Mouse (Mus musculus) hindbrain, embryonic 14.5 days (tissue): ENCODE measurements at regions not wholly inside any gene's neighbourhood (a gene's known extent, or its start where the extent isn't known, plus 50 kb on each side); places are given as distances from the start of the nearest gene placed in this dataset.

Experiments
- ATAC-seq: fragments of 200-750 bp; cut with Nextera tagmentation; 2 replicates; pipeline ENCODE4 v1.8.0; 2017; ENCODE audit warnings: moderate number of reproducible peaks, mild to moderate bottlenecking, moderate TSS enrichment, moderate library complexity; ENCODE audit not compliant: low FRiP score
- DNase-seq: peaks from one replicate; pipeline ENCODE4 v3.0.0-alpha.2; 2015; ENCODE audit warnings: low spot score
- H3K27ac ChIP-seq: fragments of 300-500 bp; sonication (generic); 2 replicates; pipeline ENCODE4 v1.5.1; 2014; ENCODE audit warnings: mild to moderate bottlenecking, moderate library complexity
- H3K27me3 ChIP-seq: fragments of 300-500 bp; sonication (generic); 2 replicates; pipeline ENCODE4 v1.6.1; 2014; ENCODE audit warnings: mild to moderate bottlenecking, low read length, mixed read lengths; ENCODE audit not compliant: control insufficient read depth, insufficient read depth
- H3K36me3 ChIP-seq: fragments of 300-500 bp; sonication (generic); replicated peaks from 2 replicates; pipeline ENCODE4 v1.6.1; 2014; ENCODE audit not compliant: control insufficient read depth, insufficient read depth
- H3K4me1 ChIP-seq: fragments of 300-500 bp; sonication (generic); replicated peaks from 2 replicates; pipeline ENCODE4 v1.6.1; 2014; ENCODE audit warnings: antibody characterized with exemption, low read length, mixed read lengths; ENCODE audit not compliant: control insufficient read depth, insufficient read depth
- H3K4me2 ChIP-seq: fragments of 300-500 bp; sonication (generic); replicated peaks from 2 replicates; pipeline ENCODE4 v1.6.1; 2014; ENCODE audit warnings: mild to moderate bottlenecking, moderate library complexity
- H3K4me3 ChIP-seq: fragments of 300-500 bp; sonication (generic); replicated peaks from 2 replicates; pipeline ENCODE4 v1.5.1; 2014; ENCODE audit warnings: mild to moderate bottlenecking, low read length
- H3K9ac ChIP-seq: fragments of 300-500 bp; sonication (generic); 2 replicates; pipeline ENCODE4 v1.6.1; 2014
- H3K9me3 ChIP-seq: fragments of 300-500 bp; sonication (generic); 2 replicates; pipeline ENCODE4 v1.6.1; 2016; ENCODE audit warnings: low read length; ENCODE audit not compliant: control insufficient read depth
- WGBS: fragments of 180-500 bp; shearing (Covaris S2); extraction: QIAGEN DNeasy Blood & Tissue Kit; methylation state at CpG from one replicate; pipeline ENCODE4 v1.1.7; 2014; 5-methylcytosine and 5-hydroxymethylcytosine counted together

DNA sequence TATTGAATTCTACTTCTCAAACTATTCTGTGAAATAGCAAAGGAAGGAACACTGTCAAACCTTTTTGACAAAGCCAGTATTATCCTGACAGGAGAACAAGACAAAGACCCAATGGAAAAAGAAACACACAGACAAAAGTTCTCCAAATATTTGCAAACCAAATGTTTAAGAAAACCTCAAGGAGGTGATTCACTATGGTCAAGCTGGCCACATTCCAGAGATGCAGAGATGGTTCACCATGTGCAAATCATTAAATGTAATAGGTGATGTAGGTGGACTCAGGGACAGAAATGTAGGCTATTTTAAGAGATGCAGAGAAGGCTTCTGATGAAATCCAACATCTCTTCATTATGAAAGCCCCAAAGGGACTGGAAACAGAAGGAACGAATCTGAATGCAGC, 183.5 kb downstream of the Cxcl12 start:
- Histone ChIP-seq H3K4me2 (no peak overlapping the region), H3K4me1 (no peaks in the 10 kb centered on the region), H3K4me3 (no peak overlapping the region), H3K9me3 (no peaks in the 10 kb centered on the region), H3K9ac (no peak overlapping the region), H3K27ac (no peak overlapping the region), H3K27me3 (no peaks in the 10 kb centered on the region), H3K36me3 (no peaks in the 10 kb centered on the region)
- no peak for DNase-seq
- WGBS = 68% methylated on average over 1 of the region's 1 CpGs
- ATAC-seq = no peak

DNA sequence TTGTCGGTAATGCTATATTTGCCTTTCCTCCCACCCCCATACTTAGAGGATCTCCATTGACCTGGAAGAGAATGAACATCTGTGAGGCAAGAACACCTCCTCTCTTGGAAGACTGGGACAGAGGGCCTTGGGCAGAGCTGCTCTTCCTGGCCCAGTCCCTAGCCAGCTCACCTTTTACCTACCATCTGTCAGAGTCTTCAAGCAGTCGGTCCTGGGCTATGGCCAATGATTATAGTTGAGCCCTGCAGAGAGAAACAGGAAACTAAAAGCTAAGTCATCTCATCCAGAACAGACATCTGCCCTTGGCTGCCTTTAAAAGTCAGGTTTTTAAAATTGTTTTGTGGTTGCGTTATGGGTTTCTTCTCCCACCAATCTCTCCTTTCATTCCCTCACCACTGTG, 184.8 kb downstream of the Cxcl12 start:
- DNase-seq (no peak), ATAC-seq (no peak)
- Histone ChIP-seq H3K4me3 (no peak overlapping the region), H3K27me3 (no peaks in the 10 kb centered on the region), H3K4me2 (no peak overlapping the region), H3K4me1 (no peaks in the 10 kb centered on the region), H3K9ac (no peak overlapping the region), H3K27ac (no peak overlapping the region), H3K9me3 (no peaks in the 10 kb centered on the region), H3K36me3 (no peaks in the 10 kb centered on the region)
- 94% methylated on average over 3 of the region's 3 CpGs for WGBS

DNA sequence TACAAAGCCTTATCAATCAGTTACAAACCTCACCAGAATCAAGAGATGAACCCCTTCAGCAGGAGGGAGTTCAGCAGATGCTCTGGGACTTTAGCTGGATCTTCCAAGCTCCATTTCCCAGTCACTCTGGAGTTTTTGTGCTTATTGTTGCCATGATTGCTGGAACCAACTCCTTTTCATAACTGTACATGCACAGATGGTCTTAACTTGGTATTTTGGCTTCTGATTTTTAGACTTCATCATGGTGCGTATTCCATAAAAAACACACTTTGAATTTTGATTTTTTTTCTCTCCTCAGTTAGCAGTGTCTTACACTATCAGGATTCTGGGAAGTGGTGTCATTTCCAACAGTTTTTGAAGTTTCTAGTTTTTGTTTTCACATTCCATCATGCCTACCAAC, 187.8 kb downstream of the Cxcl12 start:
- no peak overlapping the region for H3K4me2 ChIP-seq
- H3K36me3 ChIP-seq = no peaks in the 10 kb centered on the region
- H3K4me1 ChIP-seq = no peaks in the 10 kb centered on the region
- no peaks in the 10 kb centered on the region for H3K27me3 ChIP-seq
- ATAC-seq (no peak), DNase-seq (no peak)
- H3K9ac ChIP-seq = no peak overlapping the region
- H3K4me3 ChIP-seq = no peak overlapping the region
- H3K9me3 ChIP-seq = no peaks in the 10 kb centered on the region
- no peak overlapping the region for H3K27ac ChIP-seq
- 97% methylated on average over 1 of the region's 1 CpGs for WGBS

DNA sequence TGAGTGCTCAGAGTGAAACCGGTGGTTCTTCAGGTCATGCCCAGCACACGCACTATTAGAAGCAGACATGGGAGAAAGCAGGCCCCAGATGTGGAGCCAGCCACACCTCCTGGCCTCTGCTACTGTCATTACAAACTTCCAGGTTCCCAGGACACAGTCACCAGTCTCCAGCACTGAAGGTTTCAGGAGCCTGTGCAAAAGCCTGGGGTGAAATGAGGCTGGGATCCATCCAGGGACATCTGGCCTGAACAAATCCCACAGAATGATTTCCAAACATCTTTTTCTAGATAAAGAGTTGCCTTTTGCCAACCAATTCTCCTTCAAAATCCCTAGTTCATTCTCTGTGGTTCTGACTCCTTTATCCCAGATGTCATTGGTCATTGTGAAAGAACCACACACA, 191.1 kb downstream of the Cxcl12 start:
- Histone ChIP-seq H3K4me3 (no peak overlapping the region), H3K4me2 (no peak overlapping the region), H3K27ac (no peak overlapping the region), H3K27me3 (no peaks in the 10 kb centered on the region), H3K9me3 (no peaks in the 10 kb centered on the region), H3K4me1 (no peaks in the 10 kb centered on the region), H3K9ac (no peak overlapping the region), H3K36me3 (no peaks in the 10 kb centered on the region)
- WGBS = 95% methylated on average over 2 of the region's 2 CpGs
- no peak for ATAC-seq
- DNase-seq = no peak

DNA sequence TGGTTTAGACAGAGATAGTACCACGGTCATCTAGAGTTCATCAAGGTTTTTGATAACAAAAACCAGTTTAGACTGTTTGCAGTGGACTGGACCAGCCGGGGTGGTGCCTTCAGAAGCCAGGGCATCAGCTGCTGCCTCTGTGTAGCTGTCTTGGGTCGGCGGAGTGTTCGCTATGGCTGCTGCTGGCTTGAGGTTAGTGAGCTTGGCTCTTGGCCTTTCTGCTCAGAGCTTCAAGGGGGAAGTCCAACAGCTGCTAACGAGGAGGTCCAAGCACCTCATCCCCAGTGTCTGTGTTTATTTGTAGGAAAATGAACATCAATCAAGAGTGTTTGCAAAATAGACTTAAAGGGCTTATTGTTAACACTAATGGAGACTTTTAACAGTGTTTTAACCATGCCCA, 198.2 kb downstream of the Cxcl12 start:
- Histone ChIP-seq H3K9me3 (no peaks in the 10 kb centered on the region), H3K4me3 (no peak overlapping the region), H3K4me1 (no peaks in the 10 kb centered on the region), H3K27me3 (no peaks in the 10 kb centered on the region), H3K36me3 (no peaks in the 10 kb centered on the region), H3K9ac (no peak overlapping the region), H3K4me2 (no peak overlapping the region), H3K27ac (no peak overlapping the region)
- ATAC-seq (no peak), DNase-seq (no peak)
- 88% methylated on average over 6 of the region's 6 CpGs for WGBS

DNA sequence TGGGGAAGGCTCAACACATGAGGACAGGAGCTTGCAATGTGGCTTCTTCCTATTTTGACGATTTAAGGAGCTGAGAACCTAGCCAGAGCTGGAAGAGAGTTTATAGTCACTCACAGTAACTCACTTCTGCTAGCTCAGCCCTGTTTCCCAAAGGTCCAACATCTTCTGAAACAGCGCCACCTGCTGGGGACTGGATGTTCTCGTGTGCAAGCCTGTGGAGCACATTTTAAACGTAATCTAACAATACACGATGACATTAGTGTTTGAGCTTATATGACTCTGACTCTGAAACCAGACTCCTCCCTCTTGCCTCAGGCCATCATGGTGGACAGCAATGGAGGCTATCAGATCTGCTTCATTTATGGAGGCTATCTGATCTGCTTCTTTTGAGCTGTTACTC, 207.7 kb downstream of the Cxcl12 start:
- no peaks in the 10 kb centered on the region; the same call in 1 of the 2 replicates for H3K9me3 ChIP-seq
- WGBS = 92% methylated on average over 5 of the region's 5 CpGs
- no peak for ATAC-seq

DNA sequence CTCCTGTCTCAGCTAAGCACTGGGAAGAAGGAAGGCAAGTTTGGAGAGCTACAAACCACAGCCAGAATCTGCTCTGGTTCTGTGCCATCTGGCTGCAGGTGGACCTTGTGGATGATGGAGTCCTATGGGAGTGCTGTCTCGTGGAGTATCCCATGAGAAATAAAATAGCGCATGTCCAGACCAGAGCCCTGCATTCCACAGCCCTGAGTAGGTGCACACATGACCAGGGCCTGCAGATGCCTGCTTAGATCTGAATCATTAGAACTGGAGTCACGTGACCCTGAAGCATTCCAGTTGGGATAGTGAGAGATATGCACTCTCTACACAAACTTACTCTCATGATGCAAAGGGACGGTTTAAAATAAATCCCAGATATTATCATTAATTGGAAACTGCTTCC, 211.6 kb downstream of the Cxcl12 start:
- no peak overlapping the region for H3K4me2 ChIP-seq
- DNase-seq (no peak), ATAC-seq (no peak)
- H3K4me3 ChIP-seq = no peak overlapping the region
- H3K27me3 ChIP-seq = no peaks in the 10 kb centered on the region
- H3K27ac ChIP-seq = no peak overlapping the region
- no peaks in the 10 kb centered on the region for H3K4me1 ChIP-seq
- H3K36me3 ChIP-seq = no peaks in the 10 kb centered on the region
- no peak overlapping the region for H3K9ac ChIP-seq
- no peaks in the 10 kb centered on the region; the same call in 1 of the 2 replicates for H3K9me3 ChIP-seq
- 85% methylated on average over 4 of the region's 4 CpGs for WGBS

More for the DNA sequence above, 207.7 kb downstream of the Cxcl12 start:
- no peak overlapping the region for H3K9ac ChIP-seq
- no peaks in the 10 kb centered on the region for H3K36me3 ChIP-seq
- H3K4me3 ChIP-seq = no peak overlapping the region
- no peak for DNase-seq
- H3K4me1 ChIP-seq = no peaks in the 10 kb centered on the region
- H3K27ac ChIP-seq = no peak overlapping the region
- no peak overlapping the region for H3K4me2 ChIP-seq
- no peaks in the 10 kb centered on the region for H3K27me3 ChIP-seq

DNA sequence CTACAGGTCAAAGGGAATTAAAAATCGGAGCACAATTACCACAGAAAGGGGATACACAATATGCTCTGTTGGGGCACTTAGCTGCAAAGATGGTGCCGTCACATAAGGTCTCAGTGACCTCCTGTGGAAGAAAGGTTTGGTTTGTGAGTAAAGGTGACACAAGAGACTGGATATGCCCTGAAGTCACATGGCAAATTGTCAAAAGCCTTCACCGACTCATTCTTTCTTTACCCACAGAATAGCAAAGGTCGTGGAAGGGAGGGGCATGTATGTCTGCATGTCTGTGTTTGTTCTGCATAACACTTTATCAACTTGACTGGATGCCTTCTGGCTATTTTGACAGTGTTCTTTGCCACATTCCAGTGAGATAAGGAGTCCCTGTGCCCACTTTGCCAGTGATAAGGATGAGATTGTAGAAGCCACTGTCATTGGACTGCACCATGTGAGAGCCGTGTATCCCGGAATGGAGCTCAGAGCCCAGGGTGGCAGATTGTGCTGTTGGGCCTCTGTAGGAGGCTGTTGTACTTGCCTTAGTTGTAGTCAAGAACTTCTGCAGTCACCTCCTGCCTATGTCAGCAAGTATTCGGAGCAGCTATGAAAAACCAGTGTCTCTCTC, 222.0 kb downstream of the Cxcl12 start:
- Histone ChIP-seq H3K4me2 (no peak overlapping the region), H3K27ac (no peak overlapping the region), H3K9me3 (no peaks in the 10 kb centered on the region), H3K36me3 (no peaks in the 10 kb centered on the region), H3K27me3 (no peaks in the 10 kb centered on the region), H3K4me3 (no peak overlapping the region), H3K9ac (no peak overlapping the region), H3K4me1 (no peaks in the 10 kb centered on the region)
- DNase-seq = no peak
- no peak for ATAC-seq
- 85% methylated on average over 7 of the region's 7 CpGs for WGBS

DNA sequence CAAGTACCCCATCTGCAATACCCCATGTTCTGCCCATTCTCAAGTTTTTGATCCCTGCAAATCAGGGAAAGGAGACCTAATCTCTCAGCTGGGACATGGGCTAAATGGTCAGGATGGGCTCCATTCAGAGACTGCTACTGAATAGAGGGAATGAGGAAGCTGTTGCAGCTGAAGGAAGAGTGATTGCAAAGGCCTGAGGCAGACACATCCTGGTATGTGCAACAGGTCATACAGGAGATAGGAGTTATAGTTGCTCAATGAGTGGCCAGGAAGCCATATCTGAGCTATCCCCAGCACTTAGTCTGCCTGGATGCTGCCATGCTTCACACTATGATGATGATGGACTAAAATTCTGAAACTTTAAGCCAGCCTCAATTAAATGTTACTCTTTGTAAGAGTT, 225.1 kb downstream of the Cxcl12 start:
- Histone ChIP-seq H3K9ac (no peak overlapping the region), H3K4me2 (no peak overlapping the region), H3K27ac (no peak overlapping the region), H3K4me1 (no peaks in the 10 kb centered on the region), H3K9me3 (no peaks in the 10 kb centered on the region), H3K27me3 (no peaks in the 10 kb centered on the region), H3K36me3 (no peaks in the 10 kb centered on the region), H3K4me3 (no peak overlapping the region)
- DNase-seq (no peak), ATAC-seq (no peak)
